Mouse (Mus musculus) small intestine, adult 2 months (tissue): ENCODE data around the gene Tmed10.

Source experiments
- CTCF ChIP-seq: fragments of 200-500 bp; IDR thresholded peaks from 2 replicates; pipeline ENCODE4 v1.5.1; 2012; ENCODE audit warnings: low read depth, mild to moderate bottlenecking, control low read depth, inconsistent platforms, low read length, moderate library complexity, mixed read lengths; ENCODE audit not compliant: insufficient replicate concordance, insufficient read length; ENCODE audit errors: extremely low read depth
- POLR2A ChIP-seq: fragments of 200-500 bp; IDR thresholded peaks from 2 replicates; pipeline ENCODE4 v1.6.1; 2012; ENCODE audit warnings: low read depth, mild to moderate bottlenecking, control low read depth, inconsistent platforms, low read length, moderate library complexity

DNA sequence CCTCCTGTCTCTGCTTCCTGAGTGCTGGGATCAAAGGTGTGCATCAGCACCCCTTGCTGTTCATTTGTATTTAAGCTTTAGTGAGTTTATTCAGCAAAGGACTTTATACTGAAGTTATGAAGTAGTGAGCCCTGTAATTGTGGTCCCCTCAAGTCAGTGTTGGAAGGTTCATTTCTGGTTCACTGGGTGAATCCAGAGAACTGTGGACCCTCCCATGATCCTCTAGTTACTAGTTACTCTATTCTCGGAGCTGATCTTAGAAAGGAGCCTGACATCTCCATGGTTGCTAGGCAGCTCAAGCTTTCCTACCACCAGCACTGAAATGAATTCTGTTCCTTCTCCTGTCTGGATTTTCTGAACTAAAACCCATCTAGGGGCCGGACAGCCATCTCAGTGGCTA, 79.1 kb downstream of the Tmed10 start:
- TF ChIP-seq CTCF (no peak), POLR2A (no peak)
